Mouse (Mus musculus) kidney, postnatal 0 days (tissue): ENCODE results near the gene Ccdc65. TPM values are rescaled to one million over a fixed set of nuclear protein-coding genes. Genes with fewer than 3 reads are reported as not detected.
A peak's percentile ranks its signal among the peaks of the same experiment; 100 is the strongest.
"Not testable (repeated sequence)": the region's sequence is repeated elsewhere in the genome, so short reads cannot be mapped to it uniquely, and the experiment has no call there.

Experiments
- ATAC-seq: fragments of 200-750 bp; cut with Nextera tagmentation; replicated peaks from 2 replicates; pipeline ENCODE4 v1.8.0; 2017; ENCODE audit warnings: low read depth, moderate number of reproducible peaks, moderate TSS enrichment, moderate library complexity; ENCODE audit not compliant: low FRiP score
- DNase-seq: peaks from one replicate; pipeline ENCODE4 v3.0.0-alpha.2; 2016; ENCODE audit warnings: low spot score
- H3K27ac ChIP-seq: fragments of 300-500 bp; sonication (generic); 2 replicates; pipeline ENCODE4 v1.5.1; 2014; ENCODE audit warnings: mild to moderate bottlenecking
- H3K27me3 ChIP-seq: fragments of 300-500 bp; sonication (generic); 2 replicates; pipeline ENCODE4 v1.6.1; 2014; ENCODE audit warnings: low read length, mixed read lengths; ENCODE audit not compliant: insufficient read depth
- H3K36me3 ChIP-seq: fragments of 300-500 bp; sonication (generic); 2 replicates; pipeline ENCODE4 v1.6.1; 2014; ENCODE audit warnings: low read length, mixed read lengths; ENCODE audit not compliant: insufficient read depth
- H3K4me1 ChIP-seq: fragments of 300-500 bp; sonication (generic); replicated peaks from 2 replicates; pipeline ENCODE4 v1.6.1; 2014; ENCODE audit warnings: antibody characterized with exemption, low read length, mixed read lengths; ENCODE audit not compliant: insufficient read depth
- H3K4me2 ChIP-seq: fragments of 300-500 bp; sonication (generic); 2 replicates; pipeline ENCODE4 v1.6.1; 2014; ENCODE audit warnings: mild to moderate bottlenecking, low read length, moderate library complexity, mixed read lengths
- H3K4me3 ChIP-seq: fragments of 300-500 bp; sonication (generic); replicated peaks from 2 replicates; pipeline ENCODE4 v1.5.1; 2014; ENCODE audit warnings: low read depth, low read length
- H3K9ac ChIP-seq: fragments of 300-500 bp; sonication (generic); 2 replicates; pipeline ENCODE4 v1.6.1; 2014; ENCODE audit warnings: low read depth, low read length
- H3K9me3 ChIP-seq: fragments of 300-500 bp; sonication (generic); replicated peaks from 2 replicates; pipeline ENCODE4 v1.6.1; 2016; ENCODE audit warnings: low read length, inconsistent platforms, mixed read lengths
- CTCF ChIP-seq: IDR thresholded peaks from 2 replicates; pipeline ENCODE4 v1.5.1; 2016; ENCODE audit warnings: antibody characterized with exemption, low read depth, mild to moderate bottlenecking, moderate library complexity
- WGBS: fragments of 180-500 bp; shearing (Covaris S2); extraction: QIAGEN DNeasy Blood & Tissue Kit; methylation state at CpG from one replicate; pipeline ENCODE4 v1.1.7; 2014; 5-methylcytosine and 5-hydroxymethylcytosine counted together
- polyA plus RNA-seq: library from polyadenylated mRNA; unstranded; fragments of >200 nt; fragmentation: Nextera tagmentation; extraction: Ambion mirVana; gene quantifications from 2 replicates; pipeline ENCODE4 v1.2.1, GENCODE M21; 2015

The Ccdc65 gene
- polyA plus RNA-seq, 1 experiment from 2014 or later: 0.74 TPM

- WGBS: 78% methylated on average over 8 of the region's 8 CpGs
- H3K4me2 ChIP-seq: no peak overlapping the region
- ATAC-seq (no peak), DNase-seq (no peak)
- H3K36me3 ChIP-seq: peaks cover 28% of the 10 kb centered on the region
- no peak overlapping the region for H3K27ac ChIP-seq
- H3K4me1 ChIP-seq: 0 out of 2 replicates have a peak, but pooled peaks cover 2% of the 10 kb centered on the region
- TF ChIP-seq CTCF: no peak
- no peaks in the 10 kb centered on the region for H3K9me3 ChIP-seq
- no peak overlapping the region for H3K9ac ChIP-seq
- no peak overlapping the region for H3K4me3 ChIP-seq
- no peaks in the 10 kb centered on the region for H3K27me3 ChIP-seq
Observed at GRCm38 (mm10) chr15:98742766-98743428, 34.9 kb downstream of the Ccdc65 start.

GRCm38 (mm10) chr15:98743863-98744262, 35.9 kb downstream of the Ccdc65 start:
- H3K36me3 ChIP-seq: peaks cover 24% of the 10 kb centered on the region
- not testable (repeated sequence) for H3K9ac ChIP-seq, ATAC-seq, H3K4me3 ChIP-seq, H3K27me3 ChIP-seq, H3K4me1 ChIP-seq, H3K4me2 ChIP-seq, H3K27ac ChIP-seq, DNase-seq, H3K9me3 ChIP-seq
- 92% methylated on average over 3 of the region's 3 CpGs for WGBS

- TF ChIP-seq CTCF: no peak
- 70% methylated on average over 10 of the region's 10 CpGs for WGBS
- no peak for ATAC-seq
- DNase-seq: no peak
- Histone ChIP-seq H3K36me3 (0 out of 2 replicates have a peak, but pooled peaks cover 2% of the 10 kb centered on the region), H3K9ac (no peak overlapping the region), H3K27ac (no peak overlapping the region), H3K4me3 (no peak overlapping the region), H3K4me2 (no peak overlapping the region), H3K4me1 (0 out of 2 replicates have a peak, but pooled peaks cover 3% of the 10 kb centered on the region), H3K27me3 (no peaks in the 10 kb centered on the region), H3K9me3 (no peaks in the 10 kb centered on the region)
Observed at GRCm38 (mm10) chr15:98746344-98746965, 38.4 kb downstream of the Ccdc65 start.

GRCm38 (mm10) chr15:98747296-98747695, 39.3 kb downstream of the Ccdc65 start:
- Histone ChIP-seq H3K9ac (no peak overlapping the region), H3K27ac (0 out of 2 replicates have a peak overlapping the region, but pooled peaks have one; percentile 25), H3K4me2 (no peak overlapping the region), H3K4me1 (0 out of 2 replicates have a peak, but pooled peaks cover 3% of the 10 kb centered on the region), H3K4me3 (no peak overlapping the region), H3K36me3 (0 out of 2 replicates have a peak, but pooled peaks cover 2% of the 10 kb centered on the region), H3K9me3 (no peaks in the 10 kb centered on the region), H3K27me3 (no peaks in the 10 kb centered on the region)
- WGBS: 74% methylated on average over 6 of the region's 6 CpGs
- no peak for DNase-seq
- no peak for TF ChIP-seq CTCF
- no peak for ATAC-seq

- WGBS: 95% methylated on average over 2 of the region's 2 CpGs
- DNase-seq: no peak
- Histone ChIP-seq H3K4me1 (0 out of 2 replicates have a peak, but pooled peaks cover 3% of the 10 kb centered on the region), H3K9me3 (no peaks in the 10 kb centered on the region), H3K9ac (no peak overlapping the region), H3K4me2 (no peak overlapping the region), H3K27ac (no peak overlapping the region), H3K27me3 (no peaks in the 10 kb centered on the region), H3K36me3 (0 out of 2 replicates have a peak, but pooled peaks cover 2% of the 10 kb centered on the region), H3K4me3 (no peak overlapping the region)
- ATAC-seq: no peak
- TF ChIP-seq CTCF: no peak
Observed at GRCm38 (mm10) chr15:98749093-98749492, 41.1 kb downstream of the Ccdc65 start.

- H3K9me3 ChIP-seq: no peaks in the 10 kb centered on the region
- no peak for ATAC-seq
- H3K4me3 ChIP-seq: no peak overlapping the region
- no peak overlapping the region for H3K4me2 ChIP-seq
- no peak for TF ChIP-seq CTCF
- H3K27me3 ChIP-seq: no peaks in the 10 kb centered on the region
- 82% methylated on average over 8 of the region's 8 CpGs for WGBS
- no peak overlapping the region for H3K9ac ChIP-seq
- peaks cover 2% of the 10 kb centered on the region; the same call in 1 of the 2 replicates for H3K36me3 ChIP-seq
- DNase-seq: no peak
- H3K27ac ChIP-seq: no peak overlapping the region
- H3K4me1 ChIP-seq: 0 out of 2 replicates have a peak, but pooled peaks cover under 1% of the 10 kb centered on the region
Observed at GRCm38 (mm10) chr15:98753021-98753423, 45.0 kb downstream of the Ccdc65 start.
